Comparison of ENCODE assay signal across 29 mouse cellular contexts in the genomic region with DNA sequence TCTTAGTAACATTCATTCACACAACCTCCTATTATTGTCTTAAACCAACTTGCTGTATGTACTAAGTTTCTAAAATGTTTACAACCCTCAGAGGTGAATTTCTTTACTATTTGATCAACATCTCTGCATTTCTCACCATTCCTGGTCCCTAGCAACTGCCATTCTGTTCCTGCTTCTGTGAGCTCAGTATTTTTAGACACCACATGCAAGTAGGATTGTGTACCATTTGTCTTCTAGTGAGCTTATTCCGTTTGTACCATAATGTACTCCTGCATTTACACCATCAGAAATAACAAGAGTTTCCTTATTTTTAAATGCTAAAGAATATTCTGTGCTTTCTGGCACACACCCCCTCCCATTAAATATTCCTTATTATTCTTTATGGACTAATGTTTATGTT. TPM values are rescaled to one million over a fixed set of nuclear protein-coding genes. Genes with fewer than 3 reads are reported as not detected.
"Had no signal": no experiment of that assay in that cellular context is flagged by ENCODE, and none has a peak within 500 bp of the region (broad histone marks: within the 10 kb centered on the region; RNA-seq: fewer than 3 reads in every experiment).

No protein-coding gene starts in this region.

- H3K9me3 ChIP-seq: limb, embryonic 10.5 days; limb, embryonic 13.5 days; liver, embryonic 12.5 days; liver, embryonic 15.5 days; lung, embryonic 15.5 days; midbrain, embryonic 10.5 days; midbrain, embryonic 13.5 days; neural tube, embryonic 13.5 days; stomach, embryonic 15.5 days had no signal

- H3K36me3 ChIP-seq: limb, embryonic 10.5 days; limb, embryonic 13.5 days; liver, embryonic 12.5 days; liver, embryonic 15.5 days; lung, embryonic 15.5 days; midbrain, embryonic 10.5 days; midbrain, embryonic 13.5 days; neural tube, embryonic 13.5 days; stomach, embryonic 15.5 days had no signal

- H3K9ac ChIP-seq: limb, embryonic 13.5 days; liver, embryonic 12.5 days; liver, embryonic 15.5 days; lung, embryonic 15.5 days; midbrain, embryonic 13.5 days; neural tube, embryonic 13.5 days; stomach, embryonic 15.5 days had no signal

- H3K27me3 ChIP-seq: limb, embryonic 13.5 days; liver, embryonic 12.5 days; liver, embryonic 15.5 days; lung, embryonic 15.5 days; megakaryocyte, embryonic 14.5 days; midbrain, embryonic 13.5 days; neural tube, embryonic 13.5 days; stomach, embryonic 15.5 days had no signal

- ATAC-seq: intestine, embryonic 16.5 days; liver, embryonic 12.5 days; midbrain, embryonic 13.5 days; midbrain, embryonic 16.5 days had no signal

- DNase-seq: kidney, adult 18-20 months; kidney, adult 9 months; kidney, postnatal 14 days; kidney, postnatal 4 days; liver; lung, adult 18-20 months; lung, postnatal 10 days; lung, postnatal 36 days; retina, postnatal 1 day; right cerebral cortex, postnatal 25 days; spleen, adult 18-20 months; thymus, adult 18-20 months; thymus, postnatal 36 days had no signal

- H3K4me2 ChIP-seq: limb, embryonic 13.5 days; liver, embryonic 12.5 days; liver, embryonic 15.5 days; lung, embryonic 15.5 days; midbrain, embryonic 13.5 days; neural tube, embryonic 13.5 days; stomach, embryonic 15.5 days had no signal

- H3K4me1 ChIP-seq: limb, embryonic 10.5 days; limb, embryonic 13.5 days; liver, embryonic 12.5 days; liver, embryonic 15.5 days; lung, embryonic 15.5 days; megakaryocyte, embryonic 14.5 days; midbrain, embryonic 10.5 days; midbrain, embryonic 13.5 days; neural tube, embryonic 13.5 days; stomach, embryonic 15.5 days had no signal

- H3K27ac ChIP-seq: left cerebral cortex, adult 2 months; limb, embryonic 10.5 days; limb, embryonic 13.5 days; liver, embryonic 12.5 days; liver, embryonic 15.5 days; lung, embryonic 15.5 days; midbrain, embryonic 10.5 days; midbrain, embryonic 13.5 days; neural tube, embryonic 13.5 days; stomach, embryonic 15.5 days had no signal

- H3K4me3 ChIP-seq: left cerebral cortex, adult 2 months; limb, embryonic 10.5 days; limb, embryonic 13.5 days; liver, embryonic 12.5 days; liver, embryonic 15.5 days; lung, embryonic 15.5 days; megakaryocyte, embryonic 14.5 days; midbrain, embryonic 10.5 days; midbrain, embryonic 13.5 days; myocyte; neural tube, embryonic 13.5 days; stomach, embryonic 15.5 days had no signal

RNA-seq across cellular contexts. Expression of a gene that starts 26.6 kb away (rescaled TPM):
- total RNA-seq: monocyte, adult 5-6 weeks; neutrophil, adult 5-6 weeks had no signal
